Mouse (Mus musculus) testis, adult 2 months (tissue): Measurements from ENCODE around the gene Nkpd1.

Source experiments
- CTCF ChIP-seq: fragments of 200-500 bp; IDR thresholded peaks from 2 replicates; pipeline ENCODE4 v1.5.1; 2012; ENCODE audit warnings: low read depth, mild to moderate bottlenecking, inconsistent platforms, low read length, moderate library complexity; ENCODE audit not compliant: control insufficient read depth, insufficient read depth, insufficient replicate concordance
- POLR2A ChIP-seq: fragments of 200-500 bp; IDR thresholded peaks from 2 replicates; pipeline ENCODE4 v1.6.1; 2012; ENCODE audit warnings: low read depth, mild to moderate bottlenecking, inconsistent platforms, low read length, moderate library complexity; ENCODE audit not compliant: control insufficient read depth

DNA sequence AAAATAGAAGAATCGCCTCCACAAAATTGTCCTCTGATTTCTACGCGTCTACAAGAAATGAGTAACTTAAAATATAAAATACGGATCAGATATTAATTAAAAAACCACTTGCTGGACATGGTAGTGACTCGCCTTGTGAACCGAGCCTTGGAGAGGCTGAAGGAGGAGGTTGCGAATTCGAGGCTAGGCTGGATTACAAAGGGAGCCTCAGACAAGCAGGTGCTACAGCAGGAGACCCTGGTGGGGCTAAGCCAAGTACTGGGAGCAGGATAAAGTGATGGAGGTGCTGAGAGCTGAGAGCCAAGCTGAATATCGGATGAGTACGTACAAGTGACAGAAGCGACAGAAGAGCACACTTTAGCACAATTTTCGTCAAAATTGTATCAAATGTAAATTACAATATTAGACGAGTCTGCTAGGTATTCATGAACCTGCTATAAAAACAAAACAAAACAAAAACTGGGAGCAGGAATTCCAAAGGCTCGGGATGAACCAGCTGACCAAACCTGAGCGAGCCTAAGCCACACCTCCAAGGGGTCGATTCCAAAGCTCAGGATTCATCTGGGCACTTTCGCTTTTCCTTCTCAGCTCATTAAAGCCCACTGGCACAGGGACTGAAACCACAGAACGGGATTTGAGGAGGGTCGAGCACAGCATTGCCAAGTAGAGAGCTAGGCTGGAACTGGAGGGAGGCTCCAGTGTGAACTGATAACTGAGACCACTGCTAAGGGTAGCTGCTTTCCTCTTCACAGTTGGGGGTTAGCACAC, 45.2 kb downstream of the Nkpd1 start, which contains the start of gene Ppp1r37:
- TF ChIP-seq CTCF (no peak), POLR2A (no peak)
